Mouse (Mus musculus) lung, adult 2 months (tissue): ENCODE data around the gene Ces1g.

Source experiments
- CTCF ChIP-seq: fragments of 200-500 bp; IDR thresholded peaks from 2 replicates; pipeline ENCODE4 v1.5.1; 2011; ENCODE audit warnings: mild to moderate bottlenecking, low read length, control low read depth; ENCODE audit not compliant: insufficient read depth
- POLR2A ChIP-seq: fragments of 200-500 bp; IDR thresholded peaks from 2 replicates; pipeline ENCODE4 v1.6.1; 2011; ENCODE audit warnings: low read depth, mild to moderate bottlenecking, control low read depth, low read length, borderline replicate concordance; ENCODE audit errors: extremely low read depth

GRCm38 (mm10) chr8:93379625-93380024 is 42.5 kb upstream of the Ces1g start, which contains the start of gene Ces1h:
- TF ChIP-seq CTCF (no peak), POLR2A (no peak)
